Mouse (Mus musculus) hindbrain, postnatal 0 days (tissue): ENCODE measurements around the gene Prkg1. TPM values are rescaled to one million over a fixed set of nuclear protein-coding genes. Genes with fewer than 3 reads are reported as not detected.

Experiments used
- ATAC-seq: fragments of 200-750 bp; cut with Nextera tagmentation; 2 replicates; pipeline ENCODE4 v1.8.0; 2017; ENCODE audit warnings: mild to moderate bottlenecking, moderate TSS enrichment, moderate library complexity
- DNase-seq: peaks from one replicate; pipeline ENCODE4 v3.0.0-alpha.2; 2015; ENCODE audit warnings: low spot score
- H3K27ac ChIP-seq: fragments of 300-500 bp; sonication (generic); 2 replicates; pipeline ENCODE4 v1.5.1; 2014; ENCODE audit warnings: mild to moderate bottlenecking
- H3K27me3 ChIP-seq: fragments of 300-500 bp; sonication (generic); 2 replicates; pipeline ENCODE4 v1.6.1; 2014; ENCODE audit warnings: low read length, mixed read lengths; ENCODE audit not compliant: insufficient read depth
- H3K36me3 ChIP-seq: fragments of 300-500 bp; sonication (generic); 2 replicates; pipeline ENCODE4 v1.6.1; 2014; ENCODE audit warnings: low read length, mixed read lengths; ENCODE audit not compliant: insufficient read depth
- H3K4me1 ChIP-seq: fragments of 300-500 bp; sonication (generic); 2 replicates; pipeline ENCODE4 v1.6.1; 2014; ENCODE audit warnings: antibody characterized with exemption, low read length, mixed read lengths; ENCODE audit not compliant: insufficient read depth
- H3K4me2 ChIP-seq: fragments of 300-500 bp; sonication (generic); 2 replicates; pipeline ENCODE4 v1.6.1; 2014; ENCODE audit warnings: low read depth, mild to moderate bottlenecking, low read length, moderate library complexity, mixed read lengths
- H3K4me3 ChIP-seq: fragments of 300-500 bp; sonication (generic); 2 replicates; pipeline ENCODE4 v1.5.1; 2014; ENCODE audit warnings: low read length
- H3K9ac ChIP-seq: fragments of 300-500 bp; sonication (generic); replicated peaks from 2 replicates; pipeline ENCODE4 v1.6.1; 2014; ENCODE audit warnings: mild to moderate bottlenecking, low read length, moderate library complexity, mixed read lengths
- H3K9me3 ChIP-seq: fragments of 300-500 bp; sonication (generic); 2 replicates; pipeline ENCODE4 v1.6.1; 2016; ENCODE audit warnings: low read length, mixed read lengths
- CTCF ChIP-seq: IDR thresholded peaks from 2 replicates; pipeline ENCODE4 v1.5.1; 2016; ENCODE audit warnings: antibody characterized with exemption, control low read depth, low read depth
- WGBS: fragments of 180-500 bp; shearing (Covaris S2); extraction: QIAGEN DNeasy Blood & Tissue Kit; methylation state at CpG from one replicate; pipeline ENCODE4 v1.1.7; 2014; 5-methylcytosine and 5-hydroxymethylcytosine counted together
- polyA plus RNA-seq: library from polyadenylated mRNA; unstranded; fragments of >200 nt; fragmentation: Nextera tagmentation; extraction: Ambion mirVana; gene quantifications from 2 replicates; pipeline ENCODE4 v1.2.1, GENCODE M21; 2015
- total RNA-seq: library from RNA; depleted of rRNA; stranded (reverse); fragments of >200 nt; gene quantifications from 2 replicates; pipeline ENCODE4 v1.2.3, GENCODE M21; 2014

The Prkg1 gene
- total and polyA plus RNA-seq, 2 experiments from 2014 or later = 5.3 to 8.6 TPM

DNA sequence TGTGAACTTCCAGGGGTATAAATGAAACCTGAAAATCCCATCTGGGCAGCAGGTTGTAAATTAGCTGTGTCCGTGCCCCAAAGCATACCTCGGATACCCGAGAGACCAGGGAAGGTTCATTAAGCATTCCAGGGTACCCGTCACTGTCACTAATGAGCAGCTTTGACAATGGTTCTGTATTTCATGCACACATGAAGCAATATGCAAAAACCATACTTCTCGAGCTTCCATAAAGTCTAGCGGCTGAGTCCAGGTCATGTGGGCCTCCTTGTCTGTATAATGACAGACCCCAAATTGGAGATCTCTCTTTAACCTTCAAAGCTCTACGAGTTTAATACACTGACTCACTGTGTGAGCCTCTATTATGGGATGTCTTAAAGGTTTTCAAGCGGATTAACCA is 1088.5 kb downstream of the Prkg1 start:
- Histone ChIP-seq H3K9me3 (no peaks in the 10 kb centered on the region), H3K27me3 (no peaks in the 10 kb centered on the region), H3K36me3 (no peaks in the 10 kb centered on the region), H3K4me1 (no peaks in the 10 kb centered on the region), H3K9ac (no peak overlapping the region), H3K27ac (no peak overlapping the region), H3K4me3 (no peak overlapping the region), H3K4me2 (no peak overlapping the region)
- TF ChIP-seq CTCF = no peak
- DNase-seq = no peak
- 54% methylated on average over 8 of the region's 8 CpGs for WGBS
- ATAC-seq = no peak

DNA sequence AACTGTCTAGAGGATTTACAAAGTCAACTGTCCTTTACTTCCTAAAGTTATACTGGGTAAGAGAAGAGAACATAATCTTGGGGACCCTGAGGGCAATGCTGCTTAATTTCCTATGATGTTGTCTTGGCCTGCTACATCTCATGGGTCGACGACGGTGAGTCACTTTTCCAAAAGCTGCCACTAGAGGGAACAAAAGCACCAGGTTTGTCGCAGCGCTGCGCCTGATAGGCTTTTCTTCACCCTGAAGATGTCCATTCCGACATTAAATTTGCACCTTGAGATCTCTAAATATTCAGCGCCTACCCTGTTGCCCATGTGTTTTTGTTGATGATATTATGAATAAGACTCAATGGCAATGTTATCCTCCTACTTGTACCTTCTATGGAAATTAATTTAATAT is 1100.6 kb downstream of the Prkg1 start:
- H3K9me3 ChIP-seq = no peaks in the 10 kb centered on the region
- H3K36me3 ChIP-seq = no peaks in the 10 kb centered on the region
- peak; percentile 73; the same call in 1 of the 2 replicates for ATAC-seq
- H3K4me3 ChIP-seq = no peak overlapping the region
- H3K4me2 ChIP-seq = no peak overlapping the region
- no peaks in the 10 kb centered on the region for H3K4me1 ChIP-seq
- no peaks in the 10 kb centered on the region for H3K27me3 ChIP-seq
- peak; percentile 89 for DNase-seq
- no peak overlapping the region for H3K27ac ChIP-seq
- 10% methylated on average over 8 of the region's 8 CpGs for WGBS
- no peak overlapping the region for H3K9ac ChIP-seq
- peak; percentile 90 for TF ChIP-seq CTCF

DNA sequence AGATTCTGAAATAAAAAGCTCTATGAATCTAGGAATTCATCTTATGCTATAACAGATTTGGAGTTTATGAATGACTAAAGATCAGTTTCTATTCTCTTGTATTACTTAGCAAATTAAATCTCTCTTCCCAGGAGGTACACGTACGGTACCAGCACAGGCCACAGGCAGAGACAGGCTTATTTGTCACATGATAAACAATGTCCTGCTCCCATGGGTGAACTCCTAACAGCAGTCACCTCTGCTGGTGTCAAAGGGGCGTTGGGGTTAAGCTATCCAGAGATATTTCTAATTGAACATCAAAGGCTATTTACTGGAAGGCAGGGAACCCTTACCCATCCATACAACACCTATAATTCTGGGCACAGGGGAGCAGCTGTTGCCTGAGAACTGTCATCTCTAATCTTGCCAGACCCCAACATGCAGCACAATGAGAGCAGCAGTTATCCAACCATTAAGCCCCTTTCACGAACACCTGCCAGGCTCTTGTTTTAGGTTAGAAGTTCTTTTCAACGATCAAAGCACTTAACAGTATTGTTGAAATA is 1122.1 kb downstream of the Prkg1 start:
- no peak overlapping the region for H3K4me2 ChIP-seq
- no peak overlapping the region for H3K9ac ChIP-seq
- no peak overlapping the region for H3K27ac ChIP-seq
- no peak for ATAC-seq
- DNase-seq = no peak
- no peaks in the 10 kb centered on the region for H3K27me3 ChIP-seq
- no peak overlapping the region for H3K4me3 ChIP-seq
- WGBS = 40% methylated on average over 5 of the region's 5 CpGs
- no peaks in the 10 kb centered on the region for H3K9me3 ChIP-seq
- TF ChIP-seq CTCF = no peak
- H3K36me3 ChIP-seq = no peaks in the 10 kb centered on the region
- H3K4me1 ChIP-seq = no peaks in the 10 kb centered on the region

DNA sequence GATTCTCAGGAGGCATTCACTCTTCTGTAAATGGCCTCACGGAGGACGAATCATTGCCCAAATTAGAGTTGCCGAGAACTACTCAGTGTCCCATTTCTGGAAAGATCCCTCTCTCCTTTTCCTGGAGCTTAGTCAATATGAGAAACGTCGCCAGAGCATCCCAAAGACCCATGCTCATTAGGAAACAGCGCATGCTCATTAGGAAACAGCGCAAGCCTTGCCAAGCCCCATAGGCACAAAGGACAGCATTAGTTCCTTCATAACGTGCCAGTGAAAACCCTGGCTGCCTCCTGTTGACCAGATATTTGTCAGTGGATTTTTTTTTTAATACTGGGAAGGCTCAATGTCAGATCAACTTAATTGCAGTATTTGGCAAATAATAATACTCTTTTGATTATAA is 1127.4 kb downstream of the Prkg1 start:
- H3K36me3 ChIP-seq = no peaks in the 10 kb centered on the region
- H3K4me1 ChIP-seq = no peaks in the 10 kb centered on the region
- H3K9ac ChIP-seq = no peak overlapping the region
- H3K4me2 ChIP-seq = no peak overlapping the region
- 0 out of 2 replicates have a peak, but pooled peaks have one; percentile 59 for ATAC-seq
- no peak overlapping the region for H3K27ac ChIP-seq
- H3K4me3 ChIP-seq = no peak overlapping the region
- no peaks in the 10 kb centered on the region for H3K27me3 ChIP-seq
- DNase-seq = peak; percentile 77
- H3K9me3 ChIP-seq = no peaks in the 10 kb centered on the region
- WGBS = 38% methylated on average over 8 of the region's 8 CpGs
- no peak for TF ChIP-seq CTCF

DNA sequence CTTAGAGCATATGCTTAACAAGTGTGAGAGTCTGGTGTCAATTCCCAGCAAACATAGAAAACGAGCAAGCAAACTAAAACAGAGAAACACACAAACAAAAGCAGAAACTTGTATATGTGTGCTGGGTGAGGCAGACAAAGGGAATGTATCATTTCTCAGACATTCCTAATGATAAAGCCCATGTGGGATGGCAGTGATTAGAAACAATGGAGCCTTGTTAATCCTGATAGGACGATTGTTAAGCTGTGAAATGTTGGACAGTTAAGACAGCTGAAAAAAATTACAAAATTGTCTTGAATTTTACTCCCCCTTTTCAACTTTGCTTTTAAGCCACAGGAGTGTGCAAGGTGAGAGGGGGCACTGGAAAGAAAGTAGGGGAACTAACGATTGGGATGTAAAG is 1133.8 kb downstream of the Prkg1 start:
- H3K27ac ChIP-seq = no peak overlapping the region
- H3K9me3 ChIP-seq = no peaks in the 10 kb centered on the region
- ATAC-seq = no peak
- TF ChIP-seq CTCF = no peak
- H3K9ac ChIP-seq = no peak overlapping the region
- H3K4me3 ChIP-seq = no peak overlapping the region
- DNase-seq = no peak
- H3K4me1 ChIP-seq = no peaks in the 10 kb centered on the region
- no peaks in the 10 kb centered on the region for H3K27me3 ChIP-seq
- H3K36me3 ChIP-seq = no peaks in the 10 kb centered on the region
- no peak overlapping the region for H3K4me2 ChIP-seq
- WGBS = 55% methylated on average over 3 of the region's 3 CpGs

DNA sequence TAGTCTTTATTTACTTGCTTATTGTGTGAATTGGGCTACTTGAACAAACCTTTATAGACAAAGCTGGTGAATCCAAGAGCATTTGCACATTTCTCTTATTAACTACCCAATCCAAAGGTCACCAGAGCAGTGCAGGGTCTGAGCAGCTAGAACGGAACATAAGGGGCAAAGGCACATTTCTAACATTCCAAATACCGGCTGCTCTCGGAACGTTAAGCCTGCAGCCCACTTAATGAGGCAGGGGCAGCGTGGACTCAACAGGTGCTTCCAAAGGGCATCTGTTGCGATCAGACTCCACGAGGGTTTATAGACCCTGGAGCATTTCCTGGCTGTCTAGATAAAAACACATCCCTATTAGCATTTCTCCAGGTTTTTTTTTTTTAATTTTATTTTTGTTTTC is 1138.8 kb downstream of the Prkg1 start:
- no peaks in the 10 kb centered on the region for H3K9me3 ChIP-seq
- TF ChIP-seq CTCF = no peak
- no peak overlapping the region for H3K4me2 ChIP-seq
- 56% methylated on average over 7 of the region's 7 CpGs for WGBS
- no peak overlapping the region for H3K27ac ChIP-seq
- no peaks in the 10 kb centered on the region for H3K36me3 ChIP-seq
- no peak for DNase-seq
- no peaks in the 10 kb centered on the region for H3K4me1 ChIP-seq
- H3K9ac ChIP-seq = no peak overlapping the region
- no peak for ATAC-seq
- H3K27me3 ChIP-seq = no peaks in the 10 kb centered on the region
- H3K4me3 ChIP-seq = no peak overlapping the region

DNA sequence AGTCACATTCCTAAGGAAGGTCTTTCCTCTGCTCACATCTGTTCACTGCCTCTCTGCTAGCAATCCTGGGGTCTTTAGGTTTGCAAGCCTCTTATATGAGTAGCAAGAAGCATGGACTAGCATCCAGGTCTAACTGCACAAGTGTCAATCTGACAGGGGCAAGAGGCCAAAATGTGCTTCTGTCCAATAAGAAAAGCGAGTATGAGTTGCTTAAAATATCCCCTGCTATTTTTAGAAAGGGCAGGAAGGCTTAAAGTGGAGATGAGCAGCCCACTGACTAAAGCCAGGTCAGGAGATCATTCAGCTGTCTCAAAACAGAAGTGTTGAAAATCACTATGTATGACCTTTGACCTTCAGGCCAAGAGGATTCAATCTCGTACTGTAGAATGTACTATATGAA is 1139.4 kb downstream of the Prkg1 start:
- no peak overlapping the region for H3K27ac ChIP-seq
- no peak for ATAC-seq
- 63% methylated on average over 2 of the region's 2 CpGs for WGBS
- TF ChIP-seq CTCF = no peak
- no peaks in the 10 kb centered on the region for H3K9me3 ChIP-seq
- no peak overlapping the region for H3K9ac ChIP-seq
- H3K36me3 ChIP-seq = no peaks in the 10 kb centered on the region
- H3K27me3 ChIP-seq = no peaks in the 10 kb centered on the region
- no peak overlapping the region for H3K4me2 ChIP-seq
- no peak overlapping the region for H3K4me3 ChIP-seq
- no peak for DNase-seq
- no peaks in the 10 kb centered on the region for H3K4me1 ChIP-seq
